Mouse (Mus musculus) macrophage (primary cell): ENCODE measurements at regions not wholly inside any gene's neighbourhood (a gene's known extent, or its start where the extent isn't known, plus 50 kb on each side); places are given as distances from the start of the nearest gene placed in this dataset.
"Not testable (repeated sequence)": the region's sequence is repeated elsewhere in the genome, so short reads cannot be mapped to it uniquely, and the experiment has no call there.

Source experiments
- H3K27ac ChIP-seq: fragments of 350-480 bp; formaldehyde crosslinking; 2 replicates; pipeline ENCODE4 v1.9.0; 2021
- H3K36me3 ChIP-seq: fragments of 350-480 bp; formaldehyde crosslinking; 2 replicates; pipeline ENCODE4 v1.9.0; 2021; ENCODE audit errors: inconsistent target
- H3K4me3 ChIP-seq: fragments of 350-480 bp; formaldehyde crosslinking; 2 replicates; pipeline ENCODE4 v1.9.0; 2021; ENCODE audit errors: inconsistent target
- H3K79me2 ChIP-seq: fragments of 350-480 bp; formaldehyde crosslinking; 2 replicates; pipeline ENCODE4 v1.9.0; 2021; ENCODE audit errors: inconsistent target
- WGBS: methylation state at CpG from one replicate; pipeline ENCODE4 v1.1.7; 2026; ENCODE audit warnings: inconsistent platforms; ENCODE audit not compliant: missing documents; 5-methylcytosine and 5-hydroxymethylcytosine counted together

DNA sequence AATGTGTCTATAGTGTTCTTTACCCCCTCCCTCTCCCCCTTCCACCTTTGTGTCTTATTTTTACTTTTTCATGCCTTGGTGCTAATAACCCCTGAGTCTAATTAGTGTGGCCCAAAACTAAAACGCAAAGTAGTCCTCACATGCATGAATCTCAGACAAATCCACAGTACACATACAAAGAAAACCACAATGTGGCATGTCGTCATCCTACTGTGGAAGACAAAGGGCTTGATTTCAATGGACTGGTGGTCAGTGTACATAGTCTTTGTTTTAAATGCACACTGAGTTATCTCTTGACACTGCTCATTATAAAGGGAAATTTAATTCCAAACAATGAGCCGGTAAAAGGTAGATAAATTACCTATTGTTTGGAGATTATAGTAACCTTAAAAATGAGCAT lies 188.1 kb downstream of the Basp1 start:
- 81% methylated on average over 3 of the region's 3 CpGs for WGBS
- Histone ChIP-seq H3K27ac (no peak overlapping the region), H3K79me2 (no peaks in the 10 kb centered on the region), H3K4me3 (no peak overlapping the region), H3K36me3 (no peaks in the 10 kb centered on the region)

DNA sequence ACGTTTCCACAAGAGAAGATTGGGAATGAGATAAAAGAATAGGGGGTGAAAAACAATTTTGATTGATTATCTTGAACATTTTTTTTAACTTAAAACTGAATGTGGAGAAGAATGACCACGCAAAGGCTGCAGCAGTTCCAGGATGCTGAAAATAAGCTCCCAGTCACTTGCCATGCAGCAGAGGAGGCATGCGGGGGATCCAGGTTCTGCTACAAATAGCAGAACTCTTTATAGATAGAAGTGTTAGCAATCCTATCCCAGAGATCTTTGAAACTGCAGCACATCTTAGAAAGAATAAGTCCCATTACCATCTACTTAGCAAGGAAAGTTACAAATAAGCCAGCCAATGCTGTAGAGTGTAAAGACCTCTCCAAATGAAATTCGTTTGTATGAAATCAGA lies 191.8 kb downstream of the Basp1 start:
- Histone ChIP-seq H3K36me3 (no peaks in the 10 kb centered on the region), H3K79me2 (no peaks in the 10 kb centered on the region), H3K4me3 (no peak overlapping the region), H3K27ac (no peak overlapping the region)
- 93% methylated on average over 4 of the region's 4 CpGs for WGBS

- Histone ChIP-seq H3K79me2 (no peaks in the 10 kb centered on the region), H3K36me3 (no peaks in the 10 kb centered on the region), H3K4me3 (no peak overlapping the region), H3K27ac (no peak overlapping the region)
- 89% methylated on average over 1 of the region's 1 CpGs for WGBS
These were observed 197.2 kb downstream of the Basp1 start for GRCm38 (mm10) chr15:25216375-25216774.

- Histone ChIP-seq H3K27ac (no peak overlapping the region), H3K36me3 (no peaks in the 10 kb centered on the region), H3K79me2 (no peaks in the 10 kb centered on the region), H3K4me3 (no peak overlapping the region)
- WGBS: 70% methylated on average over 2 of the region's 3 CpGs
These were observed 211.5 kb downstream of the Basp1 start for GRCm38 (mm10) chr15:25202097-25202496.

GRCm38 (mm10) chr15:25200249-25200648 lies 213.3 kb downstream of the Basp1 start:
- H3K4me3 ChIP-seq, H3K36me3 ChIP-seq, H3K79me2 ChIP-seq, H3K27ac ChIP-seq: not testable (repeated sequence)
- 96% methylated on average over 18 of the region's 23 CpGs for WGBS

DNA sequence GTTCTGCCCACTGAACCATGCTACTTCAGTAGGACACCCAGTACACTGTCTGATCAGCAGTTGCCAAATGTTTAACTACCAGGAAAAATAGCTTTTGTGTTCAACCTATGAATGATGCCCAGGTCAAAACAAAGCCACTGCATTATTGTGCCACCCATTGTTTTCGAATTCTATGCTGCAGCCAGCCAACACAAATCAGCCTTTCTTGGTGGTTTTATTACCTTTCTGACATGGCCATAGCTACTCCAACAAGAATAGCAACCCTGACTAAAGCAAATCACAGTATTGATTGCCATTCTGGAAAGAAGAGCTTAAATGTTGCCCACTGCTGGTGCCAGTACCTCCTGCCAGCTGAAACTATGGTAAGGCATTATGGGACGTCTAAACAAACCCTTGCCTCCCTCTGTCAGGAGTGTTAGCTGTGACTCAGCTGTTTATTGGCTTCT lies 225.7 kb downstream of the Basp1 start:
- no peak overlapping the region for H3K4me3 ChIP-seq
- no peaks in the 10 kb centered on the region for H3K79me2 ChIP-seq
- no peaks in the 10 kb centered on the region for H3K36me3 ChIP-seq
- WGBS: 63% methylated on average over 2 of the region's 2 CpGs
- no peak overlapping the region for H3K27ac ChIP-seq

GRCm38 (mm10) chr15:25172755-25173154 lies 240.8 kb downstream of the Basp1 start:
- H3K79me2 ChIP-seq: no peaks in the 10 kb centered on the region
- 90% methylated on average over 6 of the region's 6 CpGs for WGBS
- H3K36me3 ChIP-seq: no peaks in the 10 kb centered on the region

DNA sequence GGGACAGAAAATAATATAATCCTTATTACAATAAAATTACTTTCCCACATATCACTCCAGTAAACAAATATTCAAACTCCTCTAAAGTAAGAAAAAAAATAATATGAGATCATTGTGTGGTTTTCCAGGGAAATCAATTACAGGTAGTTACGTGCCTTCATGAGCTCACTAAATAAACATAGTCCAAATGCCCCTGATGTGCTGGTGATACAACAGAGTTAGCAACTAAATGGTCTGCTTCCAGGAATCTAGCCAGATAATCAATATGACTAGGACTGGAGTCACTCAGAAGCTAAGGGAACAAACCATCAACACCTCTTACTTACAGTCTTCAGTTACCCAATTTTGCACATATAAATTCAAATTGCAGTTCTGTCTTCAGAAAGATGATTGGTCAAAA lies 267.2 kb downstream of the Basp1 start:
- H3K27ac ChIP-seq: no peak overlapping the region
- no peaks in the 10 kb centered on the region for H3K79me2 ChIP-seq
- H3K36me3 ChIP-seq: no peaks in the 10 kb centered on the region
- 91% methylated on average over 1 of the region's 1 CpGs for WGBS
- H3K4me3 ChIP-seq: no peak overlapping the region

More at GRCm38 (mm10) chr15:25172755-25173154, 240.8 kb downstream of the Basp1 start:
- no peak overlapping the region for H3K4me3 ChIP-seq
- no peak overlapping the region for H3K27ac ChIP-seq

GRCm38 (mm10) chr15:25144228-25144627 lies 269.3 kb downstream of the Basp1 start:
- WGBS: 71% methylated on average over 1 of the region's 1 CpGs
- no peaks in the 10 kb centered on the region for H3K36me3 ChIP-seq
- H3K79me2 ChIP-seq: no peaks in the 10 kb centered on the region
- H3K27ac ChIP-seq: no peak overlapping the region
- no peak overlapping the region for H3K4me3 ChIP-seq

- WGBS: 81% methylated on average over 9 of the region's 9 CpGs
- H3K4me3 ChIP-seq: no peak overlapping the region
- no peaks in the 10 kb centered on the region for H3K79me2 ChIP-seq
- H3K36me3 ChIP-seq: no peaks in the 10 kb centered on the region
- H3K27ac ChIP-seq: no peak overlapping the region
These were observed 273.0 kb downstream of the Basp1 start for GRCm38 (mm10) chr15:25140389-25141181.

- no peak overlapping the region for H3K27ac ChIP-seq
- no peaks in the 10 kb centered on the region for H3K36me3 ChIP-seq
- WGBS: 71% methylated on average over 3 of the region's 3 CpGs
- no peaks in the 10 kb centered on the region for H3K79me2 ChIP-seq
- H3K4me3 ChIP-seq: no peak overlapping the region
These were observed 276.5 kb downstream of the Basp1 start for GRCm38 (mm10) chr15:25137091-25137490.

DNA sequence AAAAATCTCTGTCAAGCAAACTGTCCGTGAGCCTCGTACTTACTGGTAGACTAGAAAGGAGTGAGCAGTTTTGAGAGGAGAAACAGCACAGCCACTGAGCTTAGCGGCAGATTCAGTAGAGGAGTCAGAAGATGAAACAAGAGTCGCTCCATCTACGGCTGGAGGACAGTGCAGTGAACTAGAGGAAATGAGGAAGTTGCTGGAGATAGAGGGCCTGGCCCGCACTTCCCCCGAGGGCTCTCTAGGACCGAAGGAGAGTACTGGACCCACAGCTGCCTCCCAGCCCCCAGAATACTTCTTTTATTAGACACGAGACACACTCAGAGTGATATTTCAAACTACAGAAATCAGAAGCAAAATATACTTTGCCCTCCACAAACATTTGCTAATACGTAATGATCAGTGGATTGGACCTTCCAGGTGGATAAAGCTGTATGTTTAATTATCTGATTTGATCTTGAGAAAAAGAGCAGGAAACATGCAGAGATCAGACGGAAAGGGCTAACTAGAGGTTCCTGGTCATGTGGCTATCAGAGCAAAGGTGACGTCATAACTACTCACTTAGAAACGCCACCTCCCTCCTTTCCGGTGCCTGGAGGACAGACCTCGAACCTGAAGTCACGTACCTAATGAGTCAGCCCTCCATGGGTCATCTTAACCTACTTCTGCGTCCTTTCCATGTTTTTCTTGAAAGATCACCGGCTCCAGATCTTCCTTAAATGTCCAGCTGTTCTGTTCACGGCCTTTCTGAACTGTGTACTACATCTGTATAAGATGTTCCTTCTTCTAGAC lies 277.9 kb downstream of the Basp1 start:
- 64% methylated on average over 19 of the region's 19 CpGs for WGBS

DNA sequence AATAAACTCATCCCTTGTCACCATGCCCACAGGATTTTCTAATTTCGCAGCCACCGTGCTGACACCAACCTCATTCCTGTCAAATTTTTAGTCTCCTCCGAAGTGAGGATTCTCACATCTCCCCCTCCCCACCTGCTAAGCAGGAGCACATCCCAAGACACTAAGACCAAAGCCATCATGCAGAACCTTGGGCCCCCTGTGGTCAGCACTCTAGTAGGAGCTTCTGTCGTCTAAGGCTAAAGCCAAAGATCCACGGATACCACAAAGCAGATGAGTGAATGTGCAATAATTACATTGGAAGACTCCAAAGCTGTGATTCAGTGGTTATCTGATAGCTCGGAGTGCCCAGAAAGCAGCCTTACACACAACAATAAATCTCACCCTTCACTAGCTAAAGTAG lies 283.5 kb downstream of the Basp1 start:
- 88% methylated on average over 5 of the region's 6 CpGs for WGBS
- H3K4me3 ChIP-seq: no peak overlapping the region
- no peak overlapping the region for H3K27ac ChIP-seq
- no peaks in the 10 kb centered on the region for H3K79me2 ChIP-seq
- no peaks in the 10 kb centered on the region for H3K36me3 ChIP-seq

More for the DNA sequence above, 277.9 kb downstream of the Basp1 start:
- H3K79me2 ChIP-seq: no peaks in the 10 kb centered on the region
- H3K27ac ChIP-seq: no peak overlapping the region
- H3K4me3 ChIP-seq: no peak overlapping the region
- H3K36me3 ChIP-seq: no peaks in the 10 kb centered on the region

DNA sequence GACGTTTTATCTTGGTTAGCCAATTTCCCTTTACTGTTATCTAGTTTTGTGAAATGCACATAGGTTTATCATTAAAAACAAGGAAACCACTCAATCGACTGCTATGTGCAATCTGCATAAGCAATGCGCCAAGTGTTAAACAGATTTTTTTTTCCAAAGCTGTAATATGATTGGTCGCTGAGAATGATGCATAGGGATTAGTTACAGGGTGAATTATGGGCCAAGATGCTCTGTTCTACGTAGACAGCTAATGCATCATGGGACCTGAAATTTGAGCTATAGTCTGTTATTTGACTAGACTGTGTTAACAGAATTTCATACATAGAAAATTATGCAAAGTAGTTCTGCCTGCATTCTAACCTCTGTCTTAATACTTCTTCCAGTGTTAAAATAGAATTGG lies 284.0 kb downstream of the Basp1 start:
- H3K27ac ChIP-seq: no peak overlapping the region
- no peaks in the 10 kb centered on the region for H3K36me3 ChIP-seq
- no peak overlapping the region for H3K4me3 ChIP-seq
- WGBS: 89% methylated on average over 5 of the region's 5 CpGs
- H3K79me2 ChIP-seq: no peaks in the 10 kb centered on the region

DNA sequence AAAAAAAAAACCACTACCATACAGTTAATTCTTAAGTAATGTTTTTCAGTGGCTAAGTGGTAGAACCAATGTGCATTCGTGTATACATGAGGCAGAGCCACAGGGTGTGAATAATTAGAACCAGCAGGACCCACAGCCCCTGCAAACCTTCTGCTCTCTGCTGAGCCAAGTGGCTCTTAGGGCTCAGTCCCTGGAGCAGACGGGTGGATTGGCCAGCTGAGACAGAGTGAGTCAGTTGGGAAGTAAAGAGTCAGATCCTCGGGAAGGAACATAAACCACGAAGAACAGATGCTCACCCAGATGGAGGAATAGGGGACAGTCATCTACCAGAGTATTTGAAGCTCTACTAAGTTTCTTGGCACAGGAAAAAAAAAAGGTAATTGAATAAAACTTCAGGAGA lies 293.1 kb downstream of the Basp1 start:
- WGBS: 60% methylated on average over 3 of the region's 4 CpGs
- Histone ChIP-seq H3K36me3 (no peaks in the 10 kb centered on the region), H3K79me2 (no peaks in the 10 kb centered on the region), H3K27ac (no peak overlapping the region), H3K4me3 (no peak overlapping the region)
